Mouse (Mus musculus): Measurements from ENCODE around the gene Taok1.
"Not testable (repeated sequence)": the region's sequence is repeated elsewhere in the genome, so short reads cannot be mapped to it uniquely, and the experiment has no call there.

The Taok1 gene

GRCm38 (mm10) chr11:77607538-77608455, at the start of gene Taok1:
Taok1 (minus strand) TSS chr11:77607815.
- DNase-seq: peak; percentile 96 to 97

DNA sequence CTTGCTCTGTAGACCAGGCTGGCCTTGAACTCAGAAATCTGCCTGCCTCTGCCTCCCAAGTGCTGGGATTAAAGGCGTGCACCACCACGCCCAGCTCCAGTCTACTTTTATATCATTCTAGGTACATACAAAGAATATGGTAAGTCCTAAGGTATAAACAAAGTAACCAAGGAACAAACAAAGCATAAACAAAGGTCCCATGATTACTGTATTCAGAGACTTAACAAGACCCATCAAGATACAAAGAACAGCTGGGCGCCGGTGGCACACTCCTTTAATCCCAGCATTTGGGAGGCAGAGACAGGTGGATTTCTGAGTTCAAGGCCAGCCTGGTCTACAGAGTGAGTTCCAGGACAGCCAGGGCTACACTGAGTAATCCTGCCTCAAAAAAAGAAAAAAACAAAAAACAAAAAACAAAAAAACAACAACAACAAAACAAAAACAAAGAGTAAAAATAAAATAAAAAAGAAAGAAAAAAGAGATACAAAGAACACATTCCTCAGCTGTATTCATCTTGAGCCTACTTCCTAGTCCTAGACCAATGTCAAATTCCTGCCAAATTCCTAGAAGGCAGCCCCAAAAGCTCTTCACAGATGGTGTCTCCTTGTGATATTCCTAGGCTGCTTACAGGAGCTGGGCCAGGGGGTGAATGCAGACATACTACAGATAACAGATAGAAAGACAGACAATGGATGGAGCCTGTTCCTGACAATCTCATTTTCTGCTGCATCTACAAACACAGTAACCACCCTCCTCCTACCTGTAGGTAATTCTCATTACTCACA, 46.0 kb upstream of the Taok1 start:
- not testable (repeated sequence) for DNase-seq

DNA sequence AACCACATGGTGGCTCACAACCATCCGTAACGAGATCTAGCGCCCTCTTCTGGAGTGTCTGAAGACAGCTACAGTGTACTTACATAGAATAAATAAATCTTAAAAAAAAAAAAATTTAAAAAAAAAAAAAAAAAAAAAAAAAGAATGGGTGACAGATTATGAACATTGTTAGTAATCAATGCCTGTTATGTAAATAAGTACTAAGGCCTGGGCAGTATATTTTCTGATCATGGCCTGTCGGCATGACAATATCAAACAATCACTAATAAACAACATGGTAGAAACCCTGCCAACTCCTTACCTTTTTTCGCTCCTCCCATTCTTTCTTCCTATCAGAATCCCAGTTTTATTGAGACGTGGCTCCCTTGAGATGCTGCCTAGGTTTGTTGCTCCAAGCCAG, 44.9 kb upstream of the Taok1 start:
- no peak for DNase-seq

- no peak for DNase-seq
Observed at GRCm38 (mm10) chr11:77648878-77649277, 41.3 kb upstream of the Taok1 start.

DNA sequence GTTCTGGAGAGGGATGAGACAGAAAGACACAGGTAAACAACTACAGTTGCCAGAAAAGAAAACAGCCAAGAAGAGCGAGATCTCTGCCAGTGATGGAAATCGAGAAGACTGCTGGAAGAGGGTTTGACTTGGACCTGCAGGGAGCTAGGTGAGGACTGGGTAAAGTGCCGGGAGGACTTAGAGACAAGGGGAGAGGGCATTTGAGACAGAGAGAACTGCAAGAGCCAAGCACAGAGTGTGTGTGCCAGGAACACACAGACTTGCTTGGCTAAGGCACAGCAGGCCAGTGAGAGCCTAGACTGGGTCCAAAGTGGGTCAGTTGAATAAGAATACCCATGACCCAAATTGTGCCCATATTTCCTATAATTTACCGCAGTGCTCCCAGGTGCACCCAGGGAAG, 37.9 kb upstream of the Taok1 start:
- DNase-seq: peak; percentile 57 to 77

DNA sequence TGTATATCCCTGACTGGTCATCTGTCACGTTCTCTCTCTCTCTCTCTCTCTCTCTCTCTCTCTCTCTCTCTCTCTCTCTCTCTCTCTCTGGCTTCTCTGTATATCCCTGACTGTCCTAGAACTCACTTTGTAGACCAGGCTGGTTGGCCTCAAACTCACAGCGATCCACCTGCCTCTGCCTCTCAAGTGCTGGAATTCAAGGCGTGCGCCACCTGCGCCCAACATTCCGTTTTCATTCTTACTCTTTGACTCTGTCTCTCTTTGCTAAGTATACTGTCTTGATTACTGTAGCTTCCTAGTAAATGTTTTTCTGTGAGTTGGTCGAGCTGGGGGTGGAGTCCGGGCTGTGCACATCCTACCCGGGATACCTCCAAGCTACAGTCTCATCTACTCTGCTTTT, 33.8 kb upstream of the Taok1 start:
- DNase-seq: no peak

GRCm38 (mm10) chr11:77630257-77630670, 22.6 kb upstream of the Taok1 start:
- peak; percentile 88 to 90 for DNase-seq

DNA sequence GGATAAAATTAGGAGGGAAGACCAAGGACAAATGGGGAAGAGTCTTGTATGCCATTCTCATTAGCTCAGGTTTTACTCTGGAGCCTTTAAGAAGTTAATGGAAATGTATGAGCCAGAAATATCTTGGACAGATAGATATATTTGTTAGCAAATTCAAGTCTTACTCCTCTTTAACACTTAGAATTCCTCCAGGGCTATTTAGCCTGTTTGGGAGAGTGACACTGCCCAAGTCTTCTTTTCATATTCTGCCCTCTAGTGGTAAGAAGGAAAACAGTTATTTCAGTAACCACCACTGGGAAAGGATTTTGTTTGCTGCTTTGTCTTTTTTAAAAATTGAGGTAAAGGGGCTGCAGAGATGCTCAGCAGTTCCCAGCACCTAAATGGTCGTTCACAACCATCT, 21.9 kb upstream of the Taok1 start:
- DNase-seq: peak in 1 of 2 experiments; percentile 38

DNA sequence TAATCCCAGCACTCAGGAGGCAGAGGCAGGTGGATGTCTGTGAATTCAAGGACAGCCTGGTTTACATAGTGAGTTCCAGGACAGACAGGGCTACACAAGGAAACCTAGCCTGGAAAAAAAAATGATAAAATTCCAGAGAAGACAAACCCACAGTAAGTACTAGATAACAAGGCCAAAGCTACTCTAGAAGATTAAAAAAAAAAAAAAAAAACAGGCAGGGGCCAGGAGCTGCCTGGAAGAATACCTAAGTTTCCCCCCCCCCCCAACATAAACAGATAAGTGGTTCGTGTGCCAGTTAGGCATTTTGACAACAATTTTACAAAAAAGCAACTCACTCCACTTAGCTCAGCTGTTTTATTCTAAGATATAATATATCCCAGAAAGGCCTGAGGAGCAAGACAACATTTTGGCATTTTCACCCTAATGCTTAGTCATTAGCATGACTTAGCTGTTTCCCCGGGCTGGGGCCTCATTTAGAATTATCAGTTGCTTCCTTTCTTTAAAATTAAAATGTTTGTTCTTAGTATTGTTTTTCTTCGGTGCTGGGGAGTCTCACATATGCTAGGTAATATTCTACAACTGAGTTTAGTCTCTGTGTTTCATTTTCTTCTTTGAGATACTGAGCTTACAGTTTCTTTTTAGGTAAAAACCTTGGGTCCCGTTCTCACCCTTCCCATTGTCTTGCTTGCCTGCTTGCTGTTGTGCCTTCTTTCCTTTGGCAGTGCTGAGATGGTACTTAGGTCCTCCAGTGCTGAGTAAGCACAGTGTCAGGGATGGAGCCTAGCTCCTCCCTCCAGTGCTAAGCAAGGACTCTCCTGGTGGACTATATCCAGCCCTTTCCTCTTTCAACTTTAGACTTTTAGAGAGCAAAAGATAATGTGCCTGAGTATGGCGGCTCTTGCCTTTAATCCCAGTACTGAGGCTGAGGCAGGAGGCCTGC, 19.3 kb upstream of the Taok1 start:
- DNase-seq: no peak

GRCm38 (mm10) chr11:77625061-77625855, 17.6 kb upstream of the Taok1 start:
- peak; percentile 73 to 82 for DNase-seq

DNA sequence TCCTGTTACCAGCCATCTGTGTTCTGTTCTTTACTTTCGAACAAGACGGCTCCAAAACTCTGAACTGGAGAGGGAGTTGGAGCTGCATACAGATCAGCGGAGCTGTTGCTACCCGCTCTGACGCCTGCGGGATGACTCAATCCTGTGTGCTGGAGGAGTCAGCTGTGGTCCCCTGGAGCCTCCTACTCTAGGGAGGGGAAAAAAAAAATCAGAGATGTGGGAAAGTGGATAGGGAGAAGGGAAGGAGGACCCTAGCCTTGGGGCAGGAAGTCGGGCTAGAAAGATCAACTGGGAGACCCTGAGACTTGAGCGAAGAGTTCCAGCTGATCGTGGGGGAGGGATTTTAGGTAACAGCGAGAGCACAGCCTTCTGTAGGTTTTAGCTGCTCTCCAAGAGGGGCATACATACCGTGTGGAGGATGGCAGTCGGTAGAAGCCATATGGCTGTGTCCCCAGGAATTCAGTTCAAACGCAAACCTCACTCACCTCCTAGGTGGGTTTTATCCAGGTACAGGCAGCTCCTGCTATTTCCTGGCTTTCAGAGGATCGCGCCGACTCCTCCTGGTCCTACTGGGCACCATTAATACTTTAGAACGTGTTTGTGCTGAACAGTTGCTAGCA, 16.9 kb upstream of the Taok1 start:
- peak; percentile 59 to 73 for DNase-seq

- DNase-seq: no peak
Observed at GRCm38 (mm10) chr11:77624002-77624401, 16.4 kb upstream of the Taok1 start.

GRCm38 (mm10) chr11:77621902-77622535, 14.4 kb upstream of the Taok1 start:
- DNase-seq: no peak

DNA sequence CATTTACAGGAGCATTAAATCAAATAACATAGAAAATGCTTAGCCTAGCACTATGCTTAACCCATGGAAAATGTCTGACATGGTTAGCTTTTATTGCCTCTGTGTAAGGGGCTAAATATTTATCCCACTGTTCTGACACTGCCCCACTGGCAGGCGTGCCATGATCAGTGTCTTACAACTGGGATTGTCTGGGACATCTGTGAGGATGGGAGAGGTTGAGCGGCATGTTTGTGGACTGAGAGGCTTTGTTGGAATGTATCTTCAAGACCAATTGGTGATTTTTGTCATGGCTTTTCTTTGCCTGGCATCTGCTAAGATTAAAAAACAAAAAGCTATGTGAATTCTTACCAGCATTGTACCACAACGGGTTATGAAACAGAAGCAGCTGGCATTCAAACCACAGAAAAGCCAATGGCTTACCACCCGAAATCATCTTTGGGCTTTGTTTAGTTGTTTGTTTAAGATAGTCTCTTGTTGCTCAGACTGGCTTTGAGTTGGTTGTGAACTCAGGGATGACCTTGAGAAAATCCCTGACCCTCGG, 7.5 kb upstream of the Taok1 start:
- DNase-seq: no peak

DNA sequence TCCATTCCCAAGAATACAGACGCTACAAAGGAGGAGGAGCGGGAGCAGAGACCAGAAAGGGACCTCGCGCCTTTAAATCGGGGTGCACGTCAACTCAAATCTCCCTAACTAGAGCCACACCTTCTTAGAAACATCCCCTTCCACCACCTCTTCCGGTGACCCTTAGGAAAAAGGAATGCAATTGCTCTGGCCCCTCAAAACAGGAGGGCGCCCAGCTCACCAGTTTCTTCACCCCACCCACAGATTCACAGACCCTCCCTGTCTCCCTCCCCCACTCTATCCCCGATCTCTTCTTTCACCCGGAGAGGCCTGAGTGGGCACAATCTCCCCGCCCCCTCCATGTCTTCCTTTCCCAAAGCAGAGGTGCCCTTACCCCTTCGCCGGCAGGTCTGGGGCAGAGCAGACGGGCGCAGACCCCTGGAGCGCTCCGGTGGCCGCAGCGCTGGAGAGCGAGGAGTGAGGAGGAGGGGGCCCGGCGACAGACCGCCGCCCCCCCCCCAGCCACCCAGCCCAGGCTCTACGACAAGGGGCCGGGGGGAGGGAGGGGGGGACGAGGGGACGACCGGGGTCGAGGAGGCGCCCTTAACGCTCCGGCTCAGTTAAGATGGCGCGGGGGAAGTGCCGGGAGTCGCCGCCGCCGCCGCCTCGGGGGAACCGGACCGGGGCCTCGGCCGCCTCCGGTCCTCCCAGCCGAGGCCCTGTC, 629 bp downstream of the Taok1 start:
- peak; percentile 62 to 64 for DNase-seq

GRCm38 (mm10) chr11:77606469-77606834, 1.2 kb downstream of the Taok1 start:
- no peak for DNase-seq

GRCm38 (mm10) chr11:77597266-77597665, 10.3 kb downstream of the Taok1 start:
- DNase-seq: no peak

- DNase-seq: no peak
Observed at GRCm38 (mm10) chr11:77591388-77591787, 16.2 kb downstream of the Taok1 start.

DNA sequence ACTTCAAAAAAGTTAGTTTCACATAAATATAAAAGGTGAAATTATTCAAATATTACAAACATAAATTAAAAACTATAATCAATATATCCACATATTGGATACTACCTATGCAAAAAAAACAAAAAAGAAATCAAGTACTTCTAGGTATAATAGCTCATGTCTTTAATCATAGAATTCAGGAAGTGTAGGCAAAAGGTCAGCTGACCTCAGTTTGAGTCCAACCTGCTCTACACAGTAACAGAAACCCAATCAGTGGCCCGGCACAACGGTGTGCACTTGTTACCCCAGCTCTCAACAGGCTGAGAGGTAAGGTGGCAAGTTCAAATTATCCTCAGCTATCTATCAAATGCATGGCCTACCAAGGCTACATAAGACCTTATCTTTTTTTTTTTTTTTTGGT, 16.8 kb downstream of the Taok1 start:
- DNase-seq: no peak

GRCm38 (mm10) chr11:77585201-77585600, 22.4 kb downstream of the Taok1 start:
- peak; percentile 65 to 81 for DNase-seq
